Mouse (Mus musculus): ENCODE results near the gene 5730596B20Rik.

5730596B20Rik gene

GRCm38 (mm10) chr6:52224895-52225611 is 47.8 kb downstream of the 5730596B20Rik start:
- no peak for DNase-seq (ENCODE audit: low read depth, low spot score)

- DNase-seq (ENCODE audit: low read depth, low spot score), result no peak
Observed at GRCm38 (mm10) chr6:52225612-52226568, 48.6 kb downstream of the 5730596B20Rik start.

- DNase-seq (ENCODE audit: low read depth, low spot score), result no peak
Observed at GRCm38 (mm10) chr6:52226569-52227257, 49.4 kb downstream of the 5730596B20Rik start.

- no peak for DNase-seq (ENCODE audit: low read depth, low spot score)
Observed at GRCm38 (mm10) chr6:52227470-52228222, 50.3 kb downstream of the 5730596B20Rik start.

GRCm38 (mm10) chr6:52228475-52229465 is 51.5 kb downstream of the 5730596B20Rik start:
- DNase-seq (ENCODE audit: low read depth, low spot score), result no peak

GRCm38 (mm10) chr6:52229558-52230416 is 52.5 kb downstream of the 5730596B20Rik start:
- DNase-seq (ENCODE audit: low read depth, low spot score), result no peak
